Mouse (Mus musculus) spleen, adult 2 months (tissue): ENCODE data around the gene Agpat4.

Experiments used
- CTCF ChIP-seq: fragments of 200-500 bp; IDR thresholded peaks from 2 replicates; pipeline ENCODE4 v1.5.1; 2011; ENCODE audit warnings: mild to moderate bottlenecking, inconsistent platforms; ENCODE audit not compliant: insufficient read depth, insufficient read length, insufficient replicate concordance; ENCODE audit errors: extremely low read depth
- POLR2A ChIP-seq: fragments of 200-500 bp; IDR thresholded peaks from 2 replicates; pipeline ENCODE4 v1.6.1; 2011; ENCODE audit warnings: low read depth, low read length, inconsistent platforms

GRCm38 (mm10) chr17:12155872-12156271 lies 37.4 kb downstream of the Agpat4 start:
- TF ChIP-seq POLR2A, result no peak
- TF ChIP-seq CTCF, result no peak
